Mouse (Mus musculus) ES-E14 (cell line): ENCODE results near the gene Olfr1313. TPM values are rescaled to one million over a fixed set of nuclear protein-coding genes. Genes with fewer than 3 reads are reported as not detected.

ENCODE experiments used
- DNase-seq: peaks from one replicate; pipeline ENCODE4 v3.0.0-alpha.2; 2013; ENCODE audit warnings: low read depth, low spot score
- H3K27ac ChIP-seq: 2 replicates; pipeline ENCODE4 v1.5.1; 2012; ENCODE audit warnings: low read depth, mild to moderate bottlenecking, low read length, moderate library complexity, mixed read lengths; ENCODE audit not compliant: poor library complexity, insufficient read depth, severe bottlenecking
- H3K36me3 ChIP-seq: 2 replicates; pipeline ENCODE4 v1.6.1; 2012; ENCODE audit warnings: mild to moderate bottlenecking, low read length, moderate library complexity, mixed read lengths; ENCODE audit not compliant: control insufficient read depth, poor library complexity, insufficient read depth, severe bottlenecking
- H3K4me1 ChIP-seq, 2 experiments: fragments of 150-350 bp in 1 of 2; sonication (generic) in 1 of 2; 2 replicates each; pipeline ENCODE4 v1.6.1; 2012; ENCODE audit warnings: low read length in 2 of 2, mild to moderate bottlenecking in 1 of 2, mixed read lengths in 1 of 2; ENCODE audit not compliant: control insufficient read depth in 2 of 2, insufficient read depth in 2 of 2, poor library complexity in 1 of 2
- H3K4me3 ChIP-seq, 2 experiments: fragments of 150-350 bp in 1 of 2; sonication (generic) in 1 of 2; 2 replicates each; pipeline ENCODE4 v1.5.1; 2012; ENCODE audit warnings: low read length in 2 of 2, low read depth in 1 of 2, mild to moderate bottlenecking in 1 of 2, mixed read lengths in 1 of 2; ENCODE audit not compliant: insufficient read depth in 1 of 2, poor library complexity in 1 of 2, severe bottlenecking in 1 of 2
- H3K9ac ChIP-seq: 2 replicates; pipeline ENCODE4 v1.6.1; 2012; ENCODE audit warnings: low read depth, mild to moderate bottlenecking, low read length, mixed read lengths; ENCODE audit not compliant: poor library complexity, insufficient read depth, severe bottlenecking
- H3K9me3 ChIP-seq: fragments of 150-350 bp; sonication (generic); 2 replicates; pipeline ENCODE4 v1.6.1; 2012; ENCODE audit warnings: low read depth, mild to moderate bottlenecking, low read length; ENCODE audit not compliant: control insufficient read depth, insufficient read depth
- CHD2 ChIP-seq: IDR thresholded peaks from 2 replicates; pipeline ENCODE4 v1.6.1; 2014; ENCODE audit warnings: mild to moderate bottlenecking, low read depth, low read length, inconsistent platforms
- HCFC1 ChIP-seq: IDR thresholded peaks from 2 replicates; pipeline ENCODE4 v1.6.1; 2012; ENCODE audit warnings: low read length, inconsistent platforms, borderline replicate concordance; ENCODE audit not compliant: insufficient read depth
- MAFK ChIP-seq: IDR thresholded peaks from 2 replicates; pipeline ENCODE4 v1.6.1; 2014; ENCODE audit warnings: mild to moderate bottlenecking, low read depth, low read length, inconsistent platforms; ENCODE audit not compliant: insufficient read depth
- ZC3H11A ChIP-seq: IDR thresholded peaks from 2 replicates; pipeline ENCODE4 v1.6.1; 2012; ENCODE audit warnings: low read depth, mild to moderate bottlenecking, inconsistent platforms, low read length, borderline replicate concordance
- ZNF384 ChIP-seq: IDR thresholded peaks from 2 replicates; pipeline ENCODE4 v1.6.1; 2012; ENCODE audit warnings: low read depth, low read length, inconsistent platforms
- in situ Hi-C, 2 experiments: fragments of 600-800 bp; cut with MboI; formaldehyde crosslinking; loops; one replicate each; pipeline ENCODE4 v1.15.1; 2025; ENCODE audit warnings: low sequenced_read_pairs in 2 of 2, inconsistent platforms in 1 of 2; ENCODE audit not compliant: unreplicated experiment in 2 of 2
- total RNA-seq: library from RNA; depleted of rRNA; stranded (reverse); fragments of 300-350 nt; gene quantifications from 2 replicates; pipeline ENCODE4 v1.2.3, GENCODE M21; 2012; rRNA removed

Olfr1313 gene
- total RNA-seq, 1 experiment: not detected

GRCm38 (mm10) chr2:112024312-112024711, 53.3 kb downstream of the Olfr1313 start, which contains the start of gene Olfr1311:
Gene Olfr1311, minus strand, starts transcription at chr2:112024412.
- H3K4me1 ChIP-seq: no peaks in the 10 kb centered on the region
- no peak for DNase-seq
- in situ Hi-C loops: no loop called here
- no peaks in the 10 kb centered on the region for H3K36me3 ChIP-seq
- no peak within 1 kb of the TSS for H3K27ac ChIP-seq
- H3K4me3 ChIP-seq: no peak within 1 kb of the TSS
- no peak within 1 kb of the TSS for H3K9ac ChIP-seq
- H3K9me3 ChIP-seq: no peaks in the 10 kb centered on the region
- TF ChIP-seq ZC3H11A (no peak), CHD2 (no peak), ZNF384 (no peak), HCFC1 (no peak), MAFK (no peak)

Other genes starting within 250 kb of the Olfr1313 start
- gene Olfr1305, start 200.7 kb downstream of the Olfr1313 start, total RNA-seq: not detected in 2 replicates
- not detected in 2 replicates for gene Olfr1306, start 161.6 kb downstream of the Olfr1313 start, total RNA-seq
- gene Olfr1307, start 128.4 kb downstream of the Olfr1313 start, total RNA-seq: not detected in 2 replicates
- not detected in 2 replicates for gene Olfr1308, start 112.9 kb downstream of the Olfr1313 start, total RNA-seq
- not detected in 2 replicates for gene Olfr1309, start 87.6 kb downstream of the Olfr1313 start, total RNA-seq
- gene Olfr1310, start 65.1 kb downstream of the Olfr1313 start, total RNA-seq: not detected in 2 replicates
- not detected in 2 replicates for gene Olfr1311, start 53.4 kb downstream of the Olfr1313 start, total RNA-seq
- not detected in 2 replicates for gene Olfr1312, start 27.6 kb downstream of the Olfr1313 start, total RNA-seq
- not detected in 2 replicates for gene Olfr1314, start 18.9 kb upstream of the Olfr1313 start, total RNA-seq
- not detected in 2 replicates for gene Olfr1315-ps1, start 37.6 kb upstream of the Olfr1313 start, total RNA-seq
- gene Olfr1316, start 57.1 kb upstream of the Olfr1313 start, total RNA-seq: not detected in 2 replicates
- not detected in 2 replicates for gene Olfr1317, start 62.5 kb upstream of the Olfr1313 start, total RNA-seq
- gene Olfr1318, start 76.4 kb upstream of the Olfr1313 start, total RNA-seq: not detected in 2 replicates
- 15.8 and 25.0 TPM in 2 replicates for gene Lpcat4, start 161.6 kb upstream of the Olfr1313 start, total RNA-seq
- gene Nutm1, start 181.4 kb upstream of the Olfr1313 start, total RNA-seq: not detected in 2 replicates
- gene Nop10, start 184.1 kb upstream of the Olfr1313 start, total RNA-seq: 308 and 339 TPM in 2 replicates
- gene Slc12a6, start 188.0 kb upstream of the Olfr1313 start, total RNA-seq: 20.7 and 29.2 TPM in 2 replicates
- 0.69 and 0.98 TPM in 2 replicates for gene Gm21985, start 188.5 kb upstream of the Olfr1313 start, total RNA-seq